Comparison of ENCODE assay signal across 13 mouse cellular contexts in the genomic region with DNA sequence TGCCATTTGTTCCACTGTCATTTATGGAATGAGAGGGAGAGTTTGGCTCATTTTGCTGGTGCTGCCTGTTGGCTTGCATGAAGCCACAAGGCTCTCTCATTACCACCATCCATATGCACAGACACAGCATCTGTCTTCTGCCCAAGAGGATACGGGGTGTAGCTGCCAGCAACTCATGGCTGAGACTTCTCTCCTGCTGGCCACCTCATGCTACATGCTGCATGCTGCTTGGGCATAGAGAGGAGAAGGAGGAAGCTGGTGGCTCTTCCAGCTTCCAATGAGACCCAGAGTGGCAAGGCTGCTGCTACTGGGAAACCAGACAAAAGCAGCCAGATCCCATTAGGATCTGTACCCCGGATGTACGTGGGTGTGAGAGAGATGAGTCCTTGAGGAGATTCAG. TPM values are rescaled to one million over a fixed set of nuclear protein-coding genes. Genes with fewer than 3 reads are reported as not detected.
DNase-seq lines count a peak whose midpoint lies in the region; ATAC-seq lines count a peak whose summit lies in the region.
"Had no signal": no experiment of that assay in that cellular context is flagged by ENCODE, and none has a peak within 500 bp of the region (broad histone marks: within the 10 kb centered on the region; RNA-seq: fewer than 3 reads in every experiment).

No protein-coding gene starts in this region.

- ATAC-seq in frontal cortex, adult (ENCODE audit: low TSS enrichment), result peak; percentile 93
- ATAC-seq: CD4-positive, CD25-positive, alpha-beta regulatory T cell, adult 4 months; liver, embryonic 12.5 days had no signal

- DNase-seq in frontal cortex, postnatal 10 days (ENCODE audit: low spot score in 2 of 2), result no peak
- DNase-seq in right cerebral cortex, adult 18-20 months, result peak; percentile 14
- DNase-seq in right cerebral cortex, postnatal 4 days, result no peak
- peak; percentile 48 to 54 for DNase-seq in layer of hippocampus, postnatal 14 days (ENCODE audit: low spot score in 2 of 2)
- no peak for DNase-seq in gastrocnemius, postnatal 10 days
- DNase-seq in thymus, postnatal 4 days, result no peak
- DNase-seq: adrenal gland, postnatal 36 days; lung, postnatal 10 days; thymus, postnatal 25 days had no signal

RNA-seq across cellular contexts. Expression of a gene that starts 47.8 kb away (rescaled TPM):
- total RNA-seq in layer of hippocampus, postnatal 14 days (2021), result 1 to 10 TPM in 1 of 2 experiments, under 1 TPM in 1; 0.31 to 1.3 TPM
- 1 to 10 TPM in 1 of 2 experiments, under 1 TPM in 1; 0.94 to 1.2 TPM for total RNA-seq in gastrocnemius, postnatal 10 days (2021)
- total RNA-seq: left cerebral cortex, postnatal 14 days had no signal

Comparison
In these comparisons a context has a peak if more than half of its experiments do, and no peak if none do; other contexts are left out.
1. DNase-seq: peak in right cerebral cortex, adult 18-20 months (single experiment) and layer of hippocampus, postnatal 14 days (2 of 2); none in frontal cortex, postnatal 10 days (0 of 2), right cerebral cortex, postnatal 4 days (single experiment), gastrocnemius, postnatal 10 days (single experiment) and thymus, postnatal 4 days (single experiment).